Mouse (Mus musculus) myocyte (in vitro differentiated cells): ENCODE data around the gene Mdc1.
A peak's percentile ranks its signal among the peaks of the same experiment; 100 is the strongest.

Experiments
- CEBPB ChIP-seq: IDR thresholded peaks from 2 replicates; pipeline ENCODE4 v1.6.1; 2011; ENCODE audit warnings: mild to moderate bottlenecking, moderate library complexity; ENCODE audit not compliant: poor library complexity, insufficient read depth, severe bottlenecking
- E2F4 ChIP-seq: IDR thresholded peaks from one replicate; pipeline ENCODE4 v1.6.1; 2011; ENCODE audit warnings: mild to moderate bottlenecking, control low read depth, moderate library complexity; ENCODE audit not compliant: insufficient read depth
- MAX ChIP-seq: IDR thresholded peaks from one replicate; pipeline ENCODE4 v1.6.1; 2011; ENCODE audit warnings: low read depth, mild to moderate bottlenecking, control low read depth
- MYOD1 ChIP-seq, 3 experiments: IDR thresholded peaks; one replicate each; pipeline ENCODE4 v1.6.1; 2011; ENCODE audit warnings: control low read depth in 2 of 3, low read depth in 2 of 3, mild to moderate bottlenecking in 2 of 3, moderate library complexity in 1 of 3; ENCODE audit not compliant: insufficient read length in 2 of 3, control insufficient read depth in 1 of 3
- POLR2A ChIP-seq: IDR thresholded peaks from one replicate; pipeline ENCODE4 v1.6.1; 2011; ENCODE audit warnings: low read depth, mild to moderate bottlenecking, control low read depth, moderate library complexity; ENCODE audit not compliant: insufficient read length
- POLR2AphosphoS2 ChIP-seq: IDR thresholded peaks from one replicate; pipeline ENCODE4 v1.6.1; 2011; ENCODE audit warnings: low read depth, control low read depth; ENCODE audit not compliant: insufficient read length
- SRF ChIP-seq: IDR thresholded peaks from one replicate; pipeline ENCODE4 v1.6.1; 2011; ENCODE audit warnings: low read depth; ENCODE audit not compliant: control insufficient read depth, insufficient read length
- TCF12 ChIP-seq: IDR thresholded peaks from one replicate; pipeline ENCODE4 v1.6.1; 2011; ENCODE audit warnings: mild to moderate bottlenecking, control low read depth; ENCODE audit not compliant: poor library complexity, insufficient read depth, severe bottlenecking
- USF1 ChIP-seq: IDR thresholded peaks from one replicate; pipeline ENCODE4 v1.6.1; 2011; ENCODE audit warnings: low read depth, mild to moderate bottlenecking, control low read depth, moderate library complexity

DNA sequence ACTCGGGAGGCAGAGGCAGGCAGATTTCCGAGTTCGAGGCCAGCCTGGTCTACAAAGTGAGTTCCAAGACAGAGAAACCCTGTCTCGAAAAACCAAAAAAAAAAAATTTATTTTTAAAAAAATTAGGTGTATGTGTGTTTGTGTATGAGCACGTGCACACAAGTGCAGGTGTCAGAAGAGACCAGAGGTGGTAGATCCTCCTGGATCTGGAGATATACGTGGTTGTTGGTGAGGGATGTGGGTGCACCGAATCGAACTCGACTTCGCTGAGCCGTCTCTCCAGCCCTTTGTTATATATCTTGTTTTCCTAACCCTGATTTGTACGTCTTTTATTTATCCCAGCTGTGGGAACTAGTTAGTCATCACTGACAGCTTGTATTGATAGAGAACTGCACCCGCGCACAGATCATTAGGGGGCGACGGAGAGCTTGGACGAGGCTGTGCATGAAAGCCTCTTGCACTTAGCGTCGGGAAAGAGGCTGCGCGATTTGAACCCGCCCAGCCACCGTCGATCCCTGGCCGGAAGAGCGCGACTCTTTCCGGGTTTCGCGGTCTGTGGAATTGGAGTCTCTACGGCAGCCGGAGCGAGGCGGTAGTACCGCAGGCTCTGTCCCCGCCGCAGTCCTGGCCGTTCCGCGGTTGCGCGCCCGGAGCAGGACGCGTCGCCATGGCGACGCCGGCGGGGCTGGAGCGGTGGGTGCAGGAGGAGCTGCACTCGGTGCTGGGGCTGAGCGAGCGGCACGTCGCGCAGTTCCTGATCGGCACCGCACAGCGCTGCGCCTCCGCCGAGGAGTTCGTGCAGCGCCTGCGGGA, 38.1 kb downstream of the Mdc1 start, which contains the start of gene Dhx16:
- TF ChIP-seq SRF: peak; percentile 38
- no peak for TF ChIP-seq USF1
- TF ChIP-seq E2F4: no peak
- peak; percentile 69 for TF ChIP-seq POLR2A
- TF ChIP-seq TCF12: no peak
- TF ChIP-seq POLR2AphosphoS2: peak; percentile 88
- no peak for TF ChIP-seq MAX
- TF ChIP-seq CEBPB: no peak
- TF ChIP-seq MYOD1 (IDR thresholded peaks at IDR 0.05; ENCODE audit: control insufficient read depth in 1 of 3, insufficient read length in 2 of 3, low read depth in 2 of 3): no peak
